Mouse (Mus musculus) spleen, adult 18-20 months (tissue): ENCODE measurements around the gene Sparcl1.

Source experiments
- DNase-seq, 2 experiments: peaks; one replicate each; pipeline ENCODE4 v3.0.0; 2022; ENCODE audit warnings: mixed read lengths in 2 of 2

Gene Sparcl1

DNA sequence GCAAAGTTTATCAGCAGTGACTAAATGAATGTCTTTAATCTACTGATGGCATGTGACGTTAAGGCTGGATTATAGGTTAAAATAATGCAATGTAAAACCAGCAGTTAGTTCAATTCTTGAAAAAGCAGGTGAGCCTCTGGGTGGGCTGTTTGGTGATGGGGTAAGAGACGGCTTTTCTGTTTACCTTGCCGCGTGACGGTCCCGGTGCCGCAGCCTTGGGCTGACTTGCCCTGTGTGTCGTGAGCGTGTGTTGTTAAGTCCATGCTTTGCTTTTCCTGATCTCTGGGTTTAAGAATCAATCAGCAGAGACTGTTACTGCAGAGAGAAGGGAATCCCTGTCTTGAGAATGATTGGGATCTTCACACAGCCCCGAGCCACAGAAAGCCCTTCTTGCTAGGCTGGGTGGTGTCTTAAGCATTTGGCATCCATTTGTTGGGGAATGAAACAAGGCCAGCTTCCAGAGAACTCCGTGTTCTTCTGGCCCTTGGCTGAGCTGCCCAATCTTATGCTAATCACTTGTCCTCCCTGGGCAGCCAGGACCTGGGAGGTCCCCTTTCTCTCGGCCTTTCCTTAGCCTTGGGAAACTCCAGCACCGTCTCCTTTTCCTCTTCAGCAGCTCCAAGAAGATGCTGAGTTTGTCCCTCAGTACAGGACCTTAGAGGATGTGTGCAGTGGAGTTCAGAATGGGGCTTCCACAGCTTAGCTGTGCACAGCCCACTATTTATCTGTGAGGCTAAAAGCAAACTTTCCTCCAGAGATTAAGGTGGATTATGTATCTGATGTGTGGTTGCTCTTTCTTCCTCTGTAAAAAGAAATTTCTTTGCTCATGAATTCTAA, 51.4 kb downstream of the Sparcl1 start:
- DNase-seq: no peak

- no peak for DNase-seq
Measured at GRCm38 (mm10) chr5:104060429-104060828, 53.1 kb downstream of the Sparcl1 start.

DNA sequence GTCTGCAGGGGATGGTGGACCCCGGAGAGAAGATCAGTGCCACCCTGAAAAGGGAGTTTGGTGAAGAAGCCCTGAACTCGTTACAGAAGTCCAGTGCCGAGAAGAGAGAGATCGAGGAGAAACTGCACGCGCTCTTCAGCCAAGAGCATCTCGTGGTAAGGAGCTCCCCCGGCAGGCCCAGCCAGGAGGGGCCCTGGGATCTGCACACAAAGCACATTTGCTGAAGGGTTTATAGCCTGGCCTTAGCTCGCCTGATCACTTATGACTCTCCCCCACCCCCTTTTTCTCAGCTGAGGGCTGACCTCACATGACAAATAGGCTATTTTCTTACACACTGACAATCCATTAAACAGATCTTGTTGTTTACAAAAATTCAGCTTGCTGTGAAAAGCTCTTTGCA, 53.9 kb downstream of the Sparcl1 start:
- DNase-seq: no peak

DNA sequence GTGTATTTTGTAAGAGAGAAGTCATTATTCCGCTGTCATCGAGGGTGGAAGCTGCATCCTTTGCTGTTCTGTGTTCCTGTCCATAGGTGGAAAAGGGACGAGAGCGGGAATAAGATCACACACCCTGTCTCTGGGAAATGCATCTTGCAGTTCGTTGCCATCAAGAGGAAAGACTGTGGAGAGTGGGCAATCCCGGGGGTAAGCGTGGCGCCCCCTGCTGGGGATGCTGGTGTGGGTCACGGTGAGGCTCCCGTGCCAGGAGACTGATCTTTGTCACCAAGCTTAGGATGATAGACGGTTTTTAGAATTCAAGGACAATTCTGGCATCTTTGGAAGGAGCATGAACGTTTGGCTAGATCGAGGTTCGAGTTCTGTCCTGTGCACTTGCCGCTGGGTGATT, 55.5 kb downstream of the Sparcl1 start:
- DNase-seq: peak; percentile 28 to 72

DNA sequence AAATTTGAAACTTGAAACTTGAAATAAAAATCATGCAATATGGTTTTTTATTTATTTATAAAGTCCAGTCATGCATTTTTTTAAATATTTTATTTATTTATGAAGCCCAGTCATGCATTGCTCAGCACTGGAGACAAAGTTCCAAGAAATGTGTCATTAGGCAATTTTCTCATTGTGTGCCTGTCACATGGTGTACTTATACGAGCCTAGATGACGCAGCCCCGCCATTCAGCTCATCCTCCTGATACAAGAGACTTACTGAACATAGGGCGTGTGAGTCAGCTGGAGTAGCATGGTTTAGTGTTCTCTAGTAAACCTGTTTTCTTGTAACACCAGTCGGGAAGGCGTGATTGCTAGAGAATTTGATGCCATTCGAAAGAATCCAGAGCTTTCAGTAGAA, 57.2 kb downstream of the Sparcl1 start:
- DNase-seq: no peak

DNA sequence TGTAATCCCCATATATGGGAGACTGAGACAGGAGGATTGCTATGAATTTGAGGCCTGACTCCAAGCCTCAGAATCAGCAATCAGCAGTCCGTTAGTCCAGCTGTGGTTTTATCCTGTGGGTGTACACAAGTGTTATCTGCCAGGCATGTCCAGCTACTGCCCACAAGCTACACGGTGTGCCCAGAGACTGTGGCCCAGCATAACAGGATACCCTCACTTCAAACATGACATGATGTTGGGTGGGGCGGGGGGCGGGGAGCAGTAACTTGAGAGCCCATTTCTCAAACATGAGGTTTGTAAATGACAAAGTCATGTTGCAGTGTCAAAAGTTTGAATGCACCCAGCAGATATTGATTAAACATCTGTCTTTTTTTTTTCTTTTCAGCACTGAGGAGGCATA, 57.7 kb downstream of the Sparcl1 start:
- no peak for DNase-seq

GRCm38 (mm10) chr5:104054938-104055337, 58.6 kb downstream of the Sparcl1 start:
- DNase-seq: no peak

DNA sequence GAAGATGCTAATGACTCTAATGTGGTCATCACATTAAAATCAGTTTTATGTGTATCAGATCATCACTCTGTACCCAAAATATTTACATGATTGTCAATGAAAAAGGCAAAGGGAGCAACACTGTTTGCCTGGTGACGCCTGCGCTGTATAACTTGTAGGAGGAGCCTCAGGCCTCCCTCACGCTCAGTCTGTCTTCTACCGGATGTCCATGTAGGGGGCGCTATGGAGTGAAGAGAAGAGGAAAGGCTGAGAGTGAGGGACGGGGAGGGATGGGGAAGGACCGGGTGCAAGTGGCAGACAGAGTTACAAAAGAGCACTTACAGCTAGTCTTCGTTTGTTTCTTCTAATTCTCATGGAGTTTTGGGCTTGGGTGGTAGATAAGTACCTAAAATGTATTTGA, 60.6 kb downstream of the Sparcl1 start:
- DNase-seq: no peak

- DNase-seq: no peak
Measured at GRCm38 (mm10) chr5:104048139-104048538, 65.4 kb downstream of the Sparcl1 start.

GRCm38 (mm10) chr5:104047200-104048105, 66.1 kb downstream of the Sparcl1 start:
- DNase-seq: no peak

DNA sequence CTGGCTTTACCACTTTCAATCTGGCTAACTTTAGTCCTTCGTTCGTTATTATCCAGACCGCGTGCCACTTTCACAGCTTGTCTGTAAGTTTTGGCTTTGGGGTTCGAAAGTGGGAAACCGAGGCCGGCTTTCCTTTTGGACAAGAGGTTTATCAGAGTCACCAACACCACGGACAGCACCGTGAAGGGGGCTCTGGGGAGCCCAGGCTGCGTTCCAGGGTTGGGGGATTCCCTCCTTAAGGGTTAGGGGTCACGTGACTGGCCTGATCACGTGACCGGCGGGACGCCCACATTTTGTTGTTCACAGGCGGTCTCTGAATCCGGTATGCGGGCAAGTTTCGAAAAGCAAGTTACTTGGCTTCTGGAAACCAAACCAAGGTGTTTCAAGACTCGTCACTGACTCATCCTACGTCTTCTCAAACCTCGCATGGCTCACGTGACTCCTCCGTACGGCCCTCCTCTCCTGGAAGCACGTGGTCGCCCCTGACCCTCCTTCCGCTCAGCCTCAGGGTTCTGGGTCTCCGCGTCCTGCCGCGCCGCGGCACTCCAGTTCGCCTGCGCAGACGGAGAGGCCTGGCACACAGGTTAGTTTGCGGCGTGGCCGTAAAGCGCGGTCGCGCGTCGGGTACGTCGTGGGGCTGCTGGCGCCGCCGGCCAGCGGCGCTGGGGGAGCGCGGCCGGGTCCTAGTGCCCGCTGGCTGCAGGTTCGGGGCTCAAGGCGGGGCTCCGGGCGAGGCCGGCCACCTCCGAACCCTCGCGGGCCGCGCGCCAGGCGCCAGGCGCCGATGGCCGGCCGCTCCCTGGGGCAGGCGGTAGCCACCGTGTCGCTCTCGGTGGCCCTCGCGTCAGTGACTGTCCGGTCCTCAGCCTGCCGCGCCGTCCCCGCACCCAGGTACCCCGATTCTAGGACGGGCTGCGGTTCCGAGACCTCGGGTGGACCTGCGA, 67.0 kb downstream of the Sparcl1 start, which contains the start of gene Nudt9:
Nudt9 (plus strand) TSS at position 51 of the 944 bp plus-strand sequence.
- DNase-seq: peak; percentile 95 to 96

- no peak for DNase-seq
Measured at GRCm38 (mm10) chr5:104043704-104044103, 69.8 kb downstream of the Sparcl1 start.

GRCm38 (mm10) chr5:104042906-104043305, 70.6 kb downstream of the Sparcl1 start:
- DNase-seq: no peak

- DNase-seq: peak in 1 of 2 experiments; percentile 38
Measured at GRCm38 (mm10) chr5:104039154-104039932, 74.2 kb downstream of the Sparcl1 start.

DNA sequence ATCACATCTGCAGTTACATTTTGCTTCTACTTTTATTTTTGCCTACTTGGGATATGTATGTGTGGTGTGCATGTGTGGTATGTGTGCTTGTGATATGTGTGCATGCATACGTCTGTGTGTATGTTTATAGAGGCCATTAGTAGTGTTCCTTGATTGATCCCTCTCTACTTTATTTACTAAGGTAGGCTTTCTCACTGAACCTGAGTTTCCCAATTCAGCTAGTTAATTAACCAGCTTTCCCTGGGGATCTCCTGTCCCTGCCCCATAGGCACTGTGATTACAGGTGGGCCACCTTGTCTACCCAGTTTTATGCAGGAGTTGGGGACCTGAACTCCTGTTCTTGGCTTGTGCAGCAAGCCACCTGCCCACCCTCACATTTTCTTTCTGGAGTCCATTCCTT, 76.8 kb downstream of the Sparcl1 start:
- DNase-seq: no peak

DNA sequence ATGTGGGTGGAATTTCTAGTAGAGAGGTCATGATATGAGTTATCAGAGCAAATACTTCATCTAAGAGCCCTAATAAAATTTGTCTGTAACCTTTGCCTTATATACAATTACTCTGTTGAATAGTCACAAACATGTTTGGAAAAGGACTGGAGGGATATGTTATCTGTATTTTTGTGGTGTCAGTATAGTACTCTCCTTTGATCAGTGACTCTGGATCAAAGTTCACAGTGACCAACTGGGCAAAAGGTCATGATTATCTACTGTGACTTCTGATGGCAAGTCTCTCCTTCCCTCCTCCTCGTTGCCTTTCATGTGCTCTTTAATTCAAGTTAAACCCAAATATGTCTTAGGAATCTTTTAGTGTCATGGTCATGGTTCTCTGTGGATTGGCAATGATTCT, 77.7 kb downstream of the Sparcl1 start:
- no peak for DNase-seq

DNA sequence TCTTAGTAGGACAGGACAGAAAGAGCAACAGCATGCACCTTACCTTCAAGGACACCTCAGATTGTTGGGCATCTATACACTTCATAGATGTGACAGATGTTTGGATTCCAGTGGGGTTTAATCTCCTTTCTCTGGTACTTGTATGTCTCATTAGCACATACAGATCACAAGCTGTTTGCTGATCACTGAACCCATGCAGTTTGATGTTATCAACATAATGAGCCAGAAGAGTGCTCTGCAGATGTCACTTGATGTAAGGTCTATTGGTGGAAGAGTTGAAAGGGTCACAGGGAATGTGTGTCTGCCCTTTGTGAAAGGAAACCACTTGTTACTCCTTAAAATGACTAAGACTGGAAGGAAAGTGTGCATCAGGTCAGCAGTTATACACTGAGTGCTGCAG, 78.5 kb downstream of the Sparcl1 start:
- no peak for DNase-seq

DNA sequence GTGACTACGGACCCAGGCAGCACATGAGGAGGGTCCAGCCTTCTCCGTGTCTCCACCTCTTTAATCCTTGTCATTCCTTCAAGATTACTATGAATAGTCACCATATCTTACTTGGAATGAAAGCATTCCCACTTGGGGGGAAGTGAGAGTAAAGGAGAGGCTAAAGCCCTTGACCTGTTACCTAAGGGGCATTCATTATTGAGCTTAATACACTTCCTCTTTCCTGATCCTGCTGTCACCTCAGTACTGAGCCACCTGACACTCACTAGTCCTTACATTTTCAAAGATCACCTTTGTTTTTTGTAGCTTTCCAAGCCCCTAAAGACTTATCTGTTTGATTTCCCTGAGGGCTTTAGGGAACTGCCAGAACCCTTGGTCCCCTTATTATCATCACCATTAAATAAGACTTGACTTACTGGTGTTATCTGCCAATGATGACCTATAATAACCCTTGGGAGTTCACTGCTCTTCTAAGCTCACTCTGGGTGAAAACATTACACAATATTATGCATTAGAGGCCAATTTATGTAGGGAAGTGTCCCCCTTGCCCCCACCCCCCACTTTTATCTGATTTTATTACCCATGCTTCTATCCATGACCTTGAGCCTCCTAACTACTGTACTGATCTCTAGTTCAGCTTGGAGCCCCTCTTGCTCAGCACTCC, 81.0 kb downstream of the Sparcl1 start:
- no peak for DNase-seq
